Mouse (Mus musculus) liver, postnatal 0 days (tissue): ENCODE data around the gene Pex11a. TPM values are rescaled to one million over a fixed set of nuclear protein-coding genes. Genes with fewer than 3 reads are reported as not detected.

Source experiments
- ATAC-seq: fragments of 200-750 bp; cut with Nextera tagmentation; 2 replicates; pipeline ENCODE4 v1.8.0; 2017; ENCODE audit warnings: mild to moderate bottlenecking, moderate library complexity
- DNase-seq: peaks from one replicate; pipeline ENCODE4 v3.0.0-alpha.2; 2016
- H3K27ac ChIP-seq: fragments of 300-500 bp; sonication (generic); 2 replicates; pipeline ENCODE4 v1.5.1; 2014; ENCODE audit warnings: antibody characterized with exemption, moderate library complexity, mild to moderate bottlenecking, low read depth
- H3K27me3 ChIP-seq: fragments of 300-500 bp; sonication (generic); 2 replicates; pipeline ENCODE4 v1.6.1; 2014; ENCODE audit warnings: low read length, control low read depth, mixed read lengths; ENCODE audit not compliant: insufficient read depth
- H3K36me3 ChIP-seq: fragments of 300-500 bp; sonication (generic); replicated peaks from 2 replicates; pipeline ENCODE4 v1.6.1; 2014; ENCODE audit warnings: mild to moderate bottlenecking, control low read depth, low read length, moderate library complexity, mixed read lengths; ENCODE audit not compliant: insufficient read depth
- H3K4me1 ChIP-seq: fragments of 300-500 bp; sonication (generic); 2 replicates; pipeline ENCODE4 v1.6.1; 2014; ENCODE audit warnings: antibody characterized with exemption, mild to moderate bottlenecking, control low read depth; ENCODE audit not compliant: insufficient read depth
- H3K4me2 ChIP-seq: fragments of 300-500 bp; sonication (generic); 2 replicates; pipeline ENCODE4 v1.6.1; 2014; ENCODE audit warnings: low read depth, mild to moderate bottlenecking, low read length, moderate library complexity, mixed read lengths
- H3K4me3 ChIP-seq: fragments of 300-500 bp; sonication (generic); 2 replicates; pipeline ENCODE4 v1.5.1; 2014; ENCODE audit warnings: low read depth, low read length
- H3K9ac ChIP-seq: fragments of 300-500 bp; sonication (generic); replicated peaks from 2 replicates; pipeline ENCODE4 v1.6.1; 2014; ENCODE audit warnings: mild to moderate bottlenecking, moderate library complexity
- H3K9me3 ChIP-seq: fragments of 300-500 bp; sonication (generic); 2 replicates; pipeline ENCODE4 v1.6.1; 2016; ENCODE audit warnings: mild to moderate bottlenecking, control low read depth, low read length, mixed read lengths
- CTCF ChIP-seq: sonication (generic); IDR thresholded peaks from 2 replicates; pipeline ENCODE4 v1.5.1; 2016; ENCODE audit warnings: antibody characterized with exemption, low read depth
- EP300 ChIP-seq: IDR thresholded peaks from 2 replicates; pipeline ENCODE4 v1.6.1; 2016; ENCODE audit warnings: antibody characterized with exemption, low read depth, mild to moderate bottlenecking
- WGBS: fragments of 180-500 bp; shearing (Covaris S2); extraction: QIAGEN DNeasy Blood & Tissue Kit; methylation state at CpG from one replicate; pipeline ENCODE4 v1.1.7; 2014; ENCODE audit not compliant: insufficient replicate concordance; 5-methylcytosine and 5-hydroxymethylcytosine counted together
- polyA plus RNA-seq: library from polyadenylated mRNA; unstranded; fragments of >200 nt; fragmentation: Nextera tagmentation; extraction: Ambion mirVana; gene quantifications from 2 replicates; pipeline ENCODE4 v1.2.1, GENCODE M21; 2015

Pex11a gene
- polyA plus RNA-seq, 1 experiment from 2014 or later = 16.1 TPM

GRCm38 (mm10) chr7:79702755-79703154, 40.2 kb downstream of the Pex11a start:
- Histone ChIP-seq H3K4me3 (no peak overlapping the region), H3K27me3 (no peaks in the 10 kb centered on the region), H3K36me3 (0 out of 2 replicates have a peak, but pooled peaks cover 5% of the 10 kb centered on the region), H3K27ac (no peak overlapping the region), H3K9me3 (no peaks in the 10 kb centered on the region), H3K9ac (no peak overlapping the region), H3K4me1 (no peaks in the 10 kb centered on the region), H3K4me2 (no peak overlapping the region)
- 92% methylated on average over 16 of the region's 16 CpGs for WGBS
- TF ChIP-seq EP300 (no peak), CTCF (no peak)
- DNase-seq (no peak), ATAC-seq (no peak)

GRCm38 (mm10) chr7:79696495-79696894, 46.4 kb downstream of the Pex11a start:
- Histone ChIP-seq H3K27ac (no peak overlapping the region), H3K9ac (no peak overlapping the region), H3K4me1 (no peaks in the 10 kb centered on the region), H3K36me3 (peaks cover 58% of the 10 kb centered on the region), H3K4me2 (no peak overlapping the region), H3K9me3 (no peaks in the 10 kb centered on the region), H3K27me3 (no peaks in the 10 kb centered on the region), H3K4me3 (no peak overlapping the region)
- TF ChIP-seq CTCF (no peak), EP300 (no peak)
- 75% methylated on average over 8 of the region's 8 CpGs for WGBS
- no peak for DNase-seq
- ATAC-seq = no peak

Other genes starting within 250 kb of the Pex11a start
- 0.20 TPM in 1 of 2 replicates, not detected in the other for gene Rhcg, start 125.5 kb downstream of the Pex11a start, polyA plus RNA-seq
- 2.2 and 2.5 TPM in 2 replicates for gene Ticrr, start 82.9 kb downstream of the Pex11a start, polyA plus RNA-seq
- gene Kif7, start 27.4 kb downstream of the Pex11a start, polyA plus RNA-seq = 0.15 and 0.19 TPM in 2 replicates
- gene Plin1, start 10.2 kb downstream of the Pex11a start, polyA plus RNA-seq = not detected in 2 replicates
- 0.11 and 0.19 TPM in 2 replicates for gene Wdr93, start within 50 bp of the Pex11a start, polyA plus RNA-seq
- gene Mesp1, start 50.7 kb upstream of the Pex11a start, polyA plus RNA-seq = not detected in 2 replicates
- gene Mesp2, start 67.6 kb upstream of the Pex11a start, polyA plus RNA-seq = 0.07 TPM in 1 of 2 replicates, not detected in the other
- gene Anpep, start 117.9 kb upstream of the Pex11a start, polyA plus RNA-seq = 24.8 and 26.7 TPM in 2 replicates
- 8.0 and 8.3 TPM in 2 replicates for gene Ap3s2, start 177.5 kb upstream of the Pex11a start, polyA plus RNA-seq
- 2.5 and 2.8 TPM in 2 replicates for gene Arpin, start 192.2 kb upstream of the Pex11a start, polyA plus RNA-seq